Mouse (Mus musculus) thymus, adult 2 months (tissue): Measurements from ENCODE around the gene Ttf1. TPM values are rescaled to one million over a fixed set of nuclear protein-coding genes. Genes with fewer than 3 reads are reported as not detected.

Source experiments
- DNase-seq: peaks from one replicate; pipeline ENCODE4 v3.0.0; 2021
- H3K27ac ChIP-seq: fragments of 200-500 bp; 2 replicates; pipeline ENCODE4 v1.5.1; 2012; ENCODE audit warnings: low read length, control low read depth; ENCODE audit not compliant: control insufficient read depth, insufficient read depth
- H3K27me3 ChIP-seq: fragments of 200-500 bp; 2 replicates; pipeline ENCODE4 v1.6.1; 2012; ENCODE audit warnings: mild to moderate bottlenecking, low read length, moderate library complexity, mixed read lengths; ENCODE audit not compliant: control insufficient read depth, insufficient read depth
- H3K36me3 ChIP-seq: fragments of 200-500 bp; 2 replicates; pipeline ENCODE4 v1.6.1; 2012; ENCODE audit warnings: mild to moderate bottlenecking, low read length, moderate library complexity; ENCODE audit not compliant: control insufficient read depth, insufficient read depth
- H3K4me1 ChIP-seq: fragments of 200-500 bp; replicated peaks from 2 replicates; pipeline ENCODE4 v1.6.1; 2012; ENCODE audit warnings: low read length; ENCODE audit not compliant: control insufficient read depth, insufficient read depth
- H3K4me3 ChIP-seq: fragments of 200-500 bp; 2 replicates; pipeline ENCODE4 v1.5.1; 2012; ENCODE audit warnings: mild to moderate bottlenecking, low read length, control low read depth, moderate library complexity; ENCODE audit not compliant: control insufficient read depth, insufficient read depth
- CTCF ChIP-seq: fragments of 200-500 bp; IDR thresholded peaks from 2 replicates; pipeline ENCODE4 v1.5.1; 2012; ENCODE audit warnings: mild to moderate bottlenecking, control low read depth, low read length, moderate library complexity, borderline replicate concordance; ENCODE audit not compliant: control insufficient read depth, poor library complexity, insufficient read depth; ENCODE audit errors: extremely low read depth
- POLR2A ChIP-seq: fragments of 200-500 bp; IDR thresholded peaks from 2 replicates; pipeline ENCODE4 v1.6.1; 2012; ENCODE audit warnings: mild to moderate bottlenecking, low read length, control low read depth, moderate library complexity; ENCODE audit not compliant: control insufficient read depth, poor library complexity, insufficient read depth; ENCODE audit errors: extremely low read depth
- WGBS: fragments of 180-500 bp; shearing (Covaris S2); methylation state at CpG from one replicate; pipeline ENCODE4 v1.1.7; 2018; 5-methylcytosine and 5-hydroxymethylcytosine counted together
- polyA plus RNA-seq: library from polyadenylated mRNA; depleted of rRNA; stranded (reverse); fragments of >200 nt; gene quantifications from 2 replicates; pipeline ENCODE4 v1.2.3, GENCODE M21; 2012

Gene Ttf1
- polyA plus RNA-seq, 1 experiment: 12.2 TPM

DNA sequence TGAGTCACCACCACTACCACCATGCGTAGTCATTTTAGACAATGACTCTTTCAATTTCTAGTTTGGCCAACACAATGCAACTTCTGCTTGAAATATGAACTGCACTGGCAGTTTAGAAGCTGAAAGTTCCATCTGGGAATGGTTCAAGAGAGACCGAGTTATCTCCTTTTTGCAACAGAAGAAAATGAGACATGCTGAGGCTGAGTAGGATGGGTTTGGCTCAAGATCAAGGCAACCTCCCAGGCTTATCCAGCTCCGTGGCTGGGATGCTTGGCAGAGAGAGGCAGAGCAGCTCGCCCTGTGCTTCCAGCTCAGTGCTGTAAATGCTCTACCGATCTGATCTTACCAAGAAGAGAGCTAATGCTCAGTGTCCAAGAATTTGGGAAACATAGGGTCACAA lies 34.8 kb upstream of the Ttf1 start:
- TF ChIP-seq POLR2A (no peak), CTCF (no peak)
- Histone ChIP-seq H3K4me3 (no peak overlapping the region), H3K36me3 (no peaks in the 10 kb centered on the region), H3K4me1 (no peaks in the 10 kb centered on the region), H3K27me3 (no peaks in the 10 kb centered on the region), H3K27ac (no peak overlapping the region)
- WGBS: 87% methylated on average over 5 of the region's 5 CpGs
- no peak for DNase-seq

DNA sequence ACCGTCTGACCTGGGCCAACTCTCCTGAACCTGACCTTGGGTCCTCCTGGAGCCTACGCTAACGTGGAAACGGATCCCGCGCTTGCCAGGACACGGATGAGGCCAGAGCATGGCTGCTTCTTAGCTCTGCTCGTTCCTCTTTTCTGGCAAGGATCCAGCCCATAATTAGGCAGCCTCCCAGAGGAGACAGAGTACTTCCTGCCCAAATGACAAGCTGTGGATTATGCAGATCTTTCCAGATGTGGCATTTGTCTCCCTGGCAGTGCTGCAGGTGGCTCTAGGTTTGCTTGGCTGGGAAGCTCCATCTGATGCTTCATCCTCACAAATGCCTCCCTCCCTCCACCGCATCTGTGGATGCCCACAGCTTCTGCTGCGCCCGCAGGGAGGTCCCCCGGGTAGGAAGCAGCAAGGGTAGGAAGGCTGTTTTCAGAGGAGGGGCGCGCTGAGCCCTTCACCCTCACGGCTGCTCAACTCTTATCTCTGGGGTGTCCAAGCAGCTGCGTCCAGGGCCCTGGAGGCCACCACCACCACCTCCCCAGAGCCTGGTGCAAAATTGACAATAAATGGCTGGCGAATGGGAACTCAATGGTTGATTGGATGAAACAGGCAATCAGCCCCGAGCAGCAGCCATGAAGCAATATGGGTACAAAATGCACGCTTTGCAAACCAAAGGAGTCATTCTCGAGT lies 29.9 kb upstream of the Ttf1 start:
- H3K27me3 ChIP-seq: no peaks in the 10 kb centered on the region
- no peak for DNase-seq
- 50% methylated on average over 20 of the region's 20 CpGs for WGBS

DNA sequence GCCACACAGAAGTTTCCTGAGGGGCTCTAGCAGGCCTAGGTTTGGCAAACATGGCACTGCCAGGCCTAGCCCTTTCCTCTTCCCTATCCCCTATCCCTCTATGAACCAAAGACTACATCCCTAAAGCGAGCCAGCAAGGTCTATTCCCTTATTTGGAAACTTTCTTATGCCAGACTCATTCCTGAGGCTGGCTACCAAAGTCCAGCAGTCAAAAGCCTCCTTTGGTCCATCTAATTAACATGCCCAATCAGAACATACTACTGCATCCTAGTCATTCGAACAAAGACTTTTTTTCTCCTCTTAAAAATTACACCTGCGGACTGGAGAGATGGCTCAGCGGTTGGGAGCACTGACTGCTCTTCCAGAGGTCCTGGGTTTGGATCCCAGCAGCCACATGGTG lies 28.1 kb upstream of the Ttf1 start:
- H3K27me3 ChIP-seq: no peaks in the 10 kb centered on the region
- WGBS: 93% methylated on average over 4 of the region's 4 CpGs
- DNase-seq: no peak
- H3K4me3 ChIP-seq: no peak overlapping the region
- H3K36me3 ChIP-seq: no peaks in the 10 kb centered on the region
- no peak for TF ChIP-seq POLR2A
- no peak for TF ChIP-seq CTCF
- H3K4me1 ChIP-seq: no peaks in the 10 kb centered on the region
- no peak overlapping the region for H3K27ac ChIP-seq

More for the DNA sequence above, 29.9 kb upstream of the Ttf1 start:
- Histone ChIP-seq H3K4me3 (no peak overlapping the region), H3K4me1 (no peaks in the 10 kb centered on the region), H3K27ac (no peak overlapping the region), H3K36me3 (no peaks in the 10 kb centered on the region)
- TF ChIP-seq CTCF (no peak), POLR2A (no peak)

DNA sequence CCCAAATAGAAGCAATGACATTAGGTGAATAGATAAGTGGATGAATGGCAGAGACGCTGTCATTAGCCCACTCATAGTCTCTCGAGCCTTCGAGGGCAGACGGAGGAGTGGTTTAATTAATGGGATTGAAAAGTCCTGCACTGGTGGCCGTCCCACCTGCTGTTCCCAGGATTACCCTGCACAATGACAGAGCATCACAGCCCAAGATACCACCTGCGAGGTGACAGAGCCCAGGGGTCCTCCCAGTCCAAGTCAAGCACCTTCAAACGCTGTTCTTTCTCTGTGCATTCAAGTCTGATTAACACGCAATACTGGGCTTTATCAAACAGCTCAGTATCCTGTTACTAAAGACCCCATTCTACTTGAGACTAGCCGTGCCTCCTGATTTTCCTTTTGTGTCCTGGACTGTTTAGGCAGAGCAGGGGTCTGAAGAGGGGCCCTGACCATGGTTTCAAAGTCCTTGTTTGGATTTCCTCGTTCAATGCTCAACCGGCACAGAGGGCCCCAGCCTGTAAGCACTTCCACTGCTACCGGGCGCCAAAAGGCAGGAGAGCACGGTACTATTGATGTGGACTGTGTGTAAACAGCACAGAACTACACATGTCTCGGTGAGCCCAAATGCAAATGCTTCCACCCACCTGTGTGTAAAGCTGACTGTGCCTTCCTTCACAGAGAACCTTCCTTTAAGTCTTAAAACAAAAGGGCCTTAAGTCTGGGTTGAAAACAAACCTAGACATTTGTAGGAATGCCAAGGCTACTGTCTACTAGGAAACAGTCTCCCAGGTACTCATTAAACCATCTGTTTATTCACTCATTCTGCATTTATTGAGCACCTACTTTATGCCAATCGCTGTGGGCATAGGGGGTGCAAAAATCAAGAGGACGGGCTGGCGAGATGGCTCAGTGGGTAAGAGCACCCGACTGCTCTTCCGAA lies 25.3 kb upstream of the Ttf1 start:
- no peak for TF ChIP-seq CTCF
- TF ChIP-seq POLR2A: no peak
- whole genome bisulfite sequencing: 88% methylated on average over 20 of the region's 20 CpGs
- no peak overlapping the region for H3K27ac ChIP-seq
- no peak overlapping the region for H3K4me3 ChIP-seq
- DNase-seq: no peak
- H3K27me3 ChIP-seq: no peaks in the 10 kb centered on the region
- H3K4me1 ChIP-seq: no peaks in the 10 kb centered on the region
- H3K36me3 ChIP-seq: no peaks in the 10 kb centered on the region

DNA sequence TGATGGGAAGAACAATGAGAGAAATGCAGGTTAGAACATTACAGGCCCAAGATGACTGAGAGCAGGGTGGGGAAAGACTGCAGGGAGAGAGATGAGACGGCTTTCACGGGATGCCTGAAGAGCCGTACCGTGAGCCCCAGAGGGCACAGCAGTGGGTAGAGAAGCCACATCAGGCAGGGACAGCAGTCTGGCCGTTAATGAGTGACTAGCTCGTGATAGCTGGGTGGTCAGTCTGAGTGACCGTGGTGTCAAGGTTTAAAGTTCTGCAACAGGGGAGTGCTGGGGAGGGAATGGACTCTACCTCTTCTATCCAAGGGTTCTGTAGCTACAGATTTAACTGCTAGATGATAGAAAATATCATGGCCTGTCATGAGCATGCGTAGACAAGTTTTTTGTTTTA lies 24.4 kb upstream of the Ttf1 start:
- no peaks in the 10 kb centered on the region for H3K27me3 ChIP-seq

DNA sequence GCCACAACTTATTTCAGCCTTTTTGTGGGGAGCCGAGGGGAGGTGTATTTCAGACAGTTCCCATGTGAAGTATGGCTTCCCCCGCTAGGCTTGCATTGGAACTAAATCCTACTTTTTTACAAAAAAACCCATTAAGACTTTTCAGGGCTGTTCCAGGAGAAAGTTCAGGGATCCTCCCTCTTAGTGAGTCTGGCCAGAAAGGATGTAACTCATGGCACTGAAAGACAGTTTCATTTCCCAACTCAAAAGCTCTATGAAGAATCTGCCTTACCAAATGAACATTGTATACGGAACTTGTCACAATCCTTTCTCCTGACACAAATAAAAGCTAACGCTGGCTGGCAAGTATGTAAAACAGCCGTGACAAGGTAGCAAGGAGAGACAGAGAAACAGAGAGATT lies 20.3 kb upstream of the Ttf1 start:
- 48% methylated on average over 5 of the region's 5 CpGs for WGBS
- no peak overlapping the region for H3K4me3 ChIP-seq
- H3K27ac ChIP-seq: no peak overlapping the region
- TF ChIP-seq POLR2A: no peak
- no peak for TF ChIP-seq CTCF
- no peaks in the 10 kb centered on the region for H3K36me3 ChIP-seq
- no peaks in the 10 kb centered on the region for H3K4me1 ChIP-seq
- no peak for DNase-seq
- no peaks in the 10 kb centered on the region for H3K27me3 ChIP-seq

More for the DNA sequence above, 24.4 kb upstream of the Ttf1 start:
- TF ChIP-seq POLR2A (no peak), CTCF (no peak)
- 87% methylated on average over 8 of the region's 8 CpGs for WGBS
- no peak for DNase-seq
- Histone ChIP-seq H3K4me1 (no peaks in the 10 kb centered on the region), H3K36me3 (no peaks in the 10 kb centered on the region), H3K27ac (no peak overlapping the region), H3K4me3 (no peak overlapping the region)
